Mouse (Mus musculus) adrenal gland, postnatal 14 days (tissue): Measurements from ENCODE around the gene Nfia. TPM values are rescaled to one million over a fixed set of nuclear protein-coding genes. Genes with fewer than 3 reads are reported as not detected.
A peak's percentile ranks its signal among the peaks of the same experiment; 100 is the strongest.

Experiments used
- DNase-seq: peaks from one replicate; pipeline ENCODE4 v3.0.0; 2021; ENCODE audit warnings: mixed read lengths
- total RNA-seq: library from RNA; stranded (reverse); gene quantifications from 2 replicates; pipeline ENCODE4 v1.2.3, GENCODE M21; 2021

Nfia gene
- total RNA-seq, 1 experiment from 2014 or later: 201 TPM

- no peak for DNase-seq
Observed at GRCm38 (mm10) chr4:98136072-98136471, 363.5 kb downstream of the Nfia start.

GRCm38 (mm10) chr4:98142879-98143436, 370.4 kb downstream of the Nfia start:
- DNase-seq: peak; percentile 43

GRCm38 (mm10) chr4:98150576-98150975, 378.0 kb downstream of the Nfia start:
- DNase-seq: no peak

- DNase-seq: peak; percentile 5
Observed at GRCm38 (mm10) chr4:98157921-98158320, 385.4 kb downstream of the Nfia start.

GRCm38 (mm10) chr4:98166379-98166778, 393.8 kb downstream of the Nfia start:
- DNase-seq: no peak

Other genes with a start within 250 kb of the Nfia start
- not detected in 2 replicates for gene E130114P18Rik, start 5.3 kb downstream of the Nfia start, total RNA-seq